Mouse (Mus musculus) cortical plate, adult 2 months (tissue): ENCODE data around the gene Pax3.

ENCODE experiments used
- CTCF ChIP-seq: fragments of 200-500 bp; IDR thresholded peaks from 2 replicates; pipeline ENCODE4 v1.5.1; 2011; ENCODE audit warnings: mild to moderate bottlenecking, control low read depth, low read length; ENCODE audit not compliant: insufficient read depth; ENCODE audit errors: extremely low read depth
- POLR2A ChIP-seq: fragments of 200-500 bp; IDR thresholded peaks from 2 replicates; pipeline ENCODE4 v1.6.1; 2011; ENCODE audit warnings: mild to moderate bottlenecking, low read length, control low read depth; ENCODE audit not compliant: insufficient read depth; ENCODE audit errors: extremely low read depth

DNA sequence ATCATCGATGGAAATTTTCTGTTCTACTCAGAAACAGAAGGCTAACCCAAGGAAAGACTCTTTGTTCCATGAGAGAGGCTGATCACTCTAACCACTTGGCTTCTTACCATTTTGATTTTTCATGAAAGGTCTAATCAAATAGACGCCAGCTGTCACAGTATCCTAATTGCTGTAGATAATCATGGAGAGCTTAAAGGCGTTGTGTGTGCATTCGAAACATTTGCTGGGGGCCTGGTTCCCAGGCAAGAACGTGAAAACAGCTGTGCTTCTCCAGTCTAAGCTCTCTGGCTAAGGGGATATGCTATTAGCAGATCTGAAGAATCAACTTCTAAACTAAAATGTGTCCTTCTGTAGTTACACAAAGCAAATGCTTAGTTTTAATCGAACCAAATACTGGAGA lies 143.3 kb downstream of the Pax3 start:
- TF ChIP-seq CTCF (no peak), POLR2A (no peak)
